Mouse (Mus musculus): ENCODE measurements around the gene Atl3.

DNA sequence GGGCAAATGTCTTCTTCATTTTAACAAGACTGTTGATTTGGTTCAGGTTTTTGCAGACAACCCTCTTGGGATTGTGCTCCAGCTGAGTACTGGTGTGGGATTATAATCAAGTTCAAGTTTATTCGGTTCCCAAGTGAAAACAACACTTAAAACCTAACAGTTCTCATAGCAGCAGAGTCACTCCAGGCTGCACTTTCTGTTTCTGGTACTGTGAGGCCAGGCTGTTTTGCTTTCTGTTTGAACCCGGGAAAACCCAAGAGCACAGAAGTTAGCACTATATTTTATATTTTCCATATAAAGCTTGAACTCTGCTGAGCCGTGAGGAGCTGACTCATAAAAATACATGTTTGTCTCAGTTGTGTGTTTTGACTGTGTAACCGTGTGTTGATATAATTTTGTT, 64.8 kb downstream of the Atl3 start:
- TF ChIP-seq CTCF (IDR thresholded peaks at IDR 0.05; ENCODE audit: low read depth) (no peak), EP300 (IDR thresholded peaks at IDR 0.05; ENCODE audit: low read depth) (no peak)

Data from heart, postnatal 0 days (tissue).